Mouse (Mus musculus): ENCODE measurements around the gene Kdm7a.

DNA sequence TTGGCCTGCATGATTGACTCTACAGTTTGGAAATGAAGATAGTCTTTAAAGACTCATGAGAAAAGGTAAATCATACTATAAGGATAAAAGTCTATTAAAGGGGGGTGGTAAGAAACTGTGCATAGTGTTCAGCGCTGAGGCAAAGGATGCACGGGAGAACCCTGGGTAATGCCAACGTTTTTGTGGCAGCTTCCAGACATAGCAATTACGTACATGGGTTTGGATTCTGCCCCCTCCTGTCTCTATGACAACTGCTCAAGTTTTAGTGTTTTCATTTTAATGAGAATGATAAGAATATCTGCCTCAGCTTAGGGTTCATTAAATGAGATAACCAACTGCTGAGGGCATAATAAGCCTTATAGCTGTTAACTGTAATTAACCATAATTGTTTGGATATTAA lies 3.1 kb upstream of the Kdm7a start:
- no peak for TF ChIP-seq CTCF (conservative IDR thresholded peaks at IDR 0.05; ENCODE audit: low read length)
- TF ChIP-seq NANOG (IDR thresholded peaks at IDR 0.05; ENCODE audit: borderline replicate concordance, low read length): no peak
- no peak for TF ChIP-seq POU5F1 (IDR thresholded peaks at IDR 0.05; ENCODE audit: borderline replicate concordance, low read length)
